Mouse (Mus musculus) liver, embryonic 14.5 days (tissue): ENCODE data around the gene Pcbp3.

Source experiments
- CTCF ChIP-seq: IDR thresholded peaks from 2 replicates; pipeline ENCODE4 v1.5.1; 2016; ENCODE audit warnings: antibody characterized with exemption, low read depth, control low read depth
- EP300 ChIP-seq: IDR thresholded peaks from 2 replicates; pipeline ENCODE4 v1.6.1; 2016; ENCODE audit warnings: antibody characterized with exemption, low read depth

DNA sequence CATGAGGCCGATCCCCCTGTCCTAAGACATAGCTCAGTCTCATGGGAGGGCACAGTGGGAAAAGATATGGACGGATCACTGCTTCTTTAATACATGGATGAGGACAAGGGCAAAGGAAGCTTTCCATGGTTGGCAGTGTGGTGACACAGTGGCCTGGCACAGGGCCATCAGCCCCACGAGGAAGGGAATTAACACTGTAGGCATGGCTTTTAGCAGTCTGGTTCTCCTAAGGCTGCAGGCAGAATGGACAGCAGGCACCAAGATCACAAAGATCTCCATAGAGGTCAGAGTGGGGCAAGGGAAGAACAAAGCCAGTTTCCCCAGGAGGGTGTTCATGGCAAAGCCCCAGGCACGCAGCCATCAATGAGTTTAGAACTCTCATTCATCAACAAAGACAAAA lies 146.2 kb downstream of the Pcbp3 start:
- TF ChIP-seq EP300 (no peak), CTCF (no peak)
